Mouse (Mus musculus): ENCODE results near the gene Mef2b. TPM values are rescaled to one million over a fixed set of nuclear protein-coding genes. Genes with fewer than 3 reads are reported as not detected.

The Mef2b gene
- polyA plus RNA-seq, 1 experiment from 2014 or later, result 0.46 TPM

- Histone ChIP-seq H3K27ac (replicated peaks) (peak overlapping the region; percentile 80), H3K36me3 (peaks cover 54% of the 10 kb centered on the region), H3K9me3 (replicated peaks) (no peaks in the 10 kb centered on the region), H3K27me3 (ENCODE audit: low read depth, poor library complexity, severe bottlenecking) (no peaks in the 10 kb centered on the region), H3K4me3 (peak overlapping the region; percentile 62), H3K4me1 (peaks cover 25% of the 10 kb centered on the region)
- no peak for DNase-seq (ENCODE audit: low spot score)
- WGBS, result 15% methylated on average over 9 of the region's 9 CpGs
Measured at GRCm38 (mm10) chr8:70139981-70140380, 470 bp downstream of the Mef2b start.

- peaks cover 45% of the 10 kb centered on the region for H3K36me3 ChIP-seq
- no peak for DNase-seq (ENCODE audit: low spot score)
- no peak overlapping the region for H3K27ac ChIP-seq (replicated peaks)
- no peak overlapping the region for H3K4me3 ChIP-seq
- H3K4me1 ChIP-seq, result peaks cover 11% of the 10 kb centered on the region
- 87% methylated on average over 7 of the region's 7 CpGs for WGBS
- H3K9me3 ChIP-seq (replicated peaks), result no peaks in the 10 kb centered on the region
- H3K27me3 ChIP-seq (ENCODE audit: low read depth, poor library complexity, severe bottlenecking), result peaks cover 23% of the 10 kb centered on the region
Measured at GRCm38 (mm10) chr8:70147678-70148607, 8.4 kb downstream of the Mef2b start.

GRCm38 (mm10) chr8:70150158-70150557 lies 10.6 kb downstream of the Mef2b start:
- WGBS, result 18% methylated on average over 13 of the region's 13 CpGs
- H3K9me3 ChIP-seq (replicated peaks), result no peaks in the 10 kb centered on the region
- H3K36me3 ChIP-seq, result peaks cover 23% of the 10 kb centered on the region
- H3K4me3 ChIP-seq, result no peak overlapping the region
- no peak for DNase-seq (ENCODE audit: low spot score)
- peaks cover 32% of the 10 kb centered on the region for H3K27me3 ChIP-seq (ENCODE audit: low read depth, poor library complexity, severe bottlenecking)
- H3K4me1 ChIP-seq, result peaks cover 12% of the 10 kb centered on the region
- no peak overlapping the region for H3K27ac ChIP-seq (replicated peaks)

- peak overlapping the region; percentile 43 for H3K4me3 ChIP-seq
- no peaks in the 10 kb centered on the region for H3K36me3 ChIP-seq
- H3K27me3 ChIP-seq (ENCODE audit: low read depth, poor library complexity, severe bottlenecking), result peaks cover 46% of the 10 kb centered on the region
- whole genome bisulfite sequencing, result 14% methylated on average over 22 of the region's 22 CpGs
- peak; percentile 80 for DNase-seq (ENCODE audit: low spot score)
- no peaks in the 10 kb centered on the region for H3K9me3 ChIP-seq (replicated peaks)
- H3K27ac ChIP-seq (replicated peaks), result no peak overlapping the region
- H3K4me1 ChIP-seq, result peaks cover 12% of the 10 kb centered on the region
Measured at GRCm38 (mm10) chr8:70152537-70153257, 13.2 kb downstream of the Mef2b start.

- DNase-seq (ENCODE audit: low spot score), result no peak
- no peaks in the 10 kb centered on the region for H3K36me3 ChIP-seq
- WGBS, result 88% methylated on average over 1 of the region's 1 CpGs
- H3K4me3 ChIP-seq, result no peak overlapping the region
- peaks cover 36% of the 10 kb centered on the region for H3K27me3 ChIP-seq (ENCODE audit: low read depth, poor library complexity, severe bottlenecking)
- no peaks in the 10 kb centered on the region for H3K9me3 ChIP-seq (replicated peaks)
- no peak overlapping the region for H3K27ac ChIP-seq (replicated peaks)
- peaks cover 31% of the 10 kb centered on the region for H3K4me1 ChIP-seq
Measured at GRCm38 (mm10) chr8:70157240-70157800, 17.8 kb downstream of the Mef2b start.

GRCm38 (mm10) chr8:70158069-70158853 lies 18.8 kb downstream of the Mef2b start:
- peak; percentile 88 for DNase-seq (ENCODE audit: low spot score)
- Histone ChIP-seq H3K27me3 (ENCODE audit: low read depth, poor library complexity, severe bottlenecking) (peaks cover 30% of the 10 kb centered on the region), H3K9me3 (replicated peaks) (no peaks in the 10 kb centered on the region), H3K27ac (replicated peaks) (peak overlapping the region; percentile 75), H3K36me3 (no peaks in the 10 kb centered on the region), H3K4me1 (peaks cover 25% of the 10 kb centered on the region), H3K4me3 (peak overlapping the region; percentile 59)
- 12% methylated on average over 40 of the region's 40 CpGs for WGBS

- peak overlapping the region; percentile 59; the same call in 1 of the 2 replicates for H3K4me3 ChIP-seq
- 87% methylated on average over 4 of the region's 4 CpGs for WGBS
Measured at GRCm38 (mm10) chr8:70159211-70159610, 19.7 kb downstream of the Mef2b start.

DNA sequence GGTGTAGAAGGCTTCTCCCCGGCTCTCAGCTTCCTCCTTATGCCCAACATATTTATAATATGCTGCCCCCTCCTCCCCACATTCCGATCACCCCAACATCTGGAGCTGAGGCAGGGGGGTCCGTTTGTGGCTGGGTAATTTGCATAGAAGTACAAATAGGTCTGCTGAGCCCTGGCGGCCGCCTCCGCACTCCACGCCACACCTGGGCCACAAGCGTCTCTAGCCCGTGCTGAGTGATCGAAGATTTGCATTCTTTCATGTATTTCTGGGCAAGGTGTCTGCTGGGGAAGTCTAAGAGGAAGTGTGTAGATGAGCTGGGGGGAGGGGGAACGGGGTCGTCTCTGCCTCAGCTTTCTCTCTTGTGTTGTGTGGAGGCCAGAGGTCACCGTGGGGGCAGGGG lies 20.5 kb downstream of the Mef2b start:
- no peak for DNase-seq (ENCODE audit: low spot score)
- no peak overlapping the region for H3K27ac ChIP-seq (replicated peaks)
- peaks cover 25% of the 10 kb centered on the region for H3K4me1 ChIP-seq
- H3K27me3 ChIP-seq (ENCODE audit: low read depth, poor library complexity, severe bottlenecking), result peaks cover 41% of the 10 kb centered on the region
- no peak overlapping the region for H3K4me3 ChIP-seq
- WGBS, result 71% methylated on average over 13 of the region's 13 CpGs
- H3K9me3 ChIP-seq (replicated peaks), result no peaks in the 10 kb centered on the region
- H3K36me3 ChIP-seq, result no peaks in the 10 kb centered on the region

More at GRCm38 (mm10) chr8:70159211-70159610, 19.7 kb downstream of the Mef2b start:
- peaks cover 25% of the 10 kb centered on the region for H3K4me1 ChIP-seq
- H3K36me3 ChIP-seq, result no peaks in the 10 kb centered on the region
- H3K27ac ChIP-seq (replicated peaks), result no peak overlapping the region
- H3K9me3 ChIP-seq (replicated peaks), result no peaks in the 10 kb centered on the region
- no peak for DNase-seq (ENCODE audit: low spot score)
- peaks cover 33% of the 10 kb centered on the region for H3K27me3 ChIP-seq (ENCODE audit: low read depth, poor library complexity, severe bottlenecking)

GRCm38 (mm10) chr8:70163316-70163715 lies 23.8 kb downstream of the Mef2b start:
- no peak for DNase-seq (ENCODE audit: low spot score)
- WGBS, result 85% methylated on average over 3 of the region's 3 CpGs

DNA sequence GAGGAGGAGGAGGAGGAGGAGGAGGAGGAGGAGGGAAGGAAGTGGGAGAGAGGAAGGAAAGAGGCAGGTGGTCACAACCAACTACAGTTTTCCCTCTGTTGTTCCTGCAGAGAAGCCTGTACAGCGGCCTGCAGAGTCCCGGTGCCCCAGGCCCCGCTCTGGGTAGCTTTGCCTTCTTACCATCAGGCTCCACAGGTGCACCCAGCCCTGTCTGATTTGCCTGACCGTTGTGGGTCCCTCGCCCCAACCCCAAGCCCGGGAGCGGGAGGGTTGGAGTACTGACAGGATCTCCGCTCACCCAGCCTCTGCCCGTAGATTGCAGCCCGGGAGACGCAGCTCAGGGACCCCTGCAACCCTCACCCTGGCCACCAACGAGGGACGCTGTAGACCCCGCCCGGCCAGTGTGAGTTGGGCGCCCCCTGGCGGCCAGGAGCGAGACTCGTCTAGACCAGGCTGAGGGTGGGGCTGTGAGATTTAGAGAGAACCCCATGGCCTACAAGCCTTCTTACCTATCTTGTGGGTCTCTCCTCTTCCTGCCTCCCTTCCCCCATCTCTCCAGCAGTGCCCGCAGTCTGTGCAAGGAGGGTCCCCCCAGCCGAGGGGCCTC lies 27.1 kb downstream of the Mef2b start:
- Histone ChIP-seq H3K27ac (replicated peaks) (peak overlapping the region; percentile 50), H3K4me1 (peaks cover 17% of the 10 kb centered on the region), H3K4me3 (peak overlapping the region; percentile 45), H3K27me3 (ENCODE audit: low read depth, poor library complexity, severe bottlenecking) (peaks cover 35% of the 10 kb centered on the region), H3K9me3 (replicated peaks) (no peaks in the 10 kb centered on the region), H3K36me3 (no peaks in the 10 kb centered on the region)
- peak; percentile 90 for DNase-seq (ENCODE audit: low spot score)
- WGBS, result 3% methylated on average over 21 of the region's 21 CpGs

More at GRCm38 (mm10) chr8:70163316-70163715, 23.8 kb downstream of the Mef2b start:
- no peak overlapping the region for H3K4me3 ChIP-seq
- peaks cover 43% of the 10 kb centered on the region for H3K27me3 ChIP-seq (ENCODE audit: low read depth, poor library complexity, severe bottlenecking)
- peaks cover 33% of the 10 kb centered on the region for H3K4me1 ChIP-seq
- no peaks in the 10 kb centered on the region for H3K9me3 ChIP-seq (replicated peaks)
- H3K27ac ChIP-seq (replicated peaks), result no peak overlapping the region
- no peaks in the 10 kb centered on the region for H3K36me3 ChIP-seq

DNA sequence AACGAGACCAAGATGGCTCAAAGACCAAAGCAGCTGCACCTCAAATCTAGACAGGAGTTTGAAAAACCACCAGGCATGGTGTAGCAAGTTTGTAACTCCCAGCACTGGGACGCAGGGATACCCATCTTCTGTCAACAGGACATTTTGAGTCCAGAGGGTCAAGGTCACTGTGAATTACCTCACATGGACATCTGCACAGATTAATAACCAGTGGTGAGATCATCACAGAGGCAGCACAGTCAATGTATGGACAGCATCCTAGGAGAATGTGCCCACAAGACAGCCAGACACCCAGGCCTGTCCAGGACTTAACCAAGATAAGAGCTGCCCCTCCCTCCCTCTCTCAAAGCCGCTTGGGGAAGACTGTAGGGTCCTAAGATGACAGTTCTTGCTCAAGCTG lies 30.6 kb downstream of the Mef2b start:
- Histone ChIP-seq H3K9me3 (replicated peaks) (no peaks in the 10 kb centered on the region), H3K27ac (replicated peaks) (no peak overlapping the region), H3K4me1 (peaks cover 37% of the 10 kb centered on the region), H3K4me3 (no peak overlapping the region), H3K36me3 (peaks cover 5% of the 10 kb centered on the region; the same call in 1 of the 2 replicates), H3K27me3 (ENCODE audit: low read depth, poor library complexity, severe bottlenecking) (peaks cover 15% of the 10 kb centered on the region)
- 91% methylated on average over 3 of the region's 3 CpGs for WGBS
- DNase-seq (ENCODE audit: low spot score), result no peak
